Mouse (Mus musculus) gastrocnemius, adult 18-20 months (tissue): Measurements from ENCODE around the gene Pcbp2. TPM values are rescaled to one million over a fixed set of nuclear protein-coding genes. Genes with fewer than 3 reads are reported as not detected.

Experiments
- DNase-seq: peaks from one replicate; pipeline ENCODE4 v3.0.0; 2021; ENCODE audit warnings: low spot score
- long read RNA-seq, 2 experiments: library from polyadenylated mRNA; stranded (forward); transcript quantifications; one replicate each; pipeline ENCODE4 v2.0.0; 2021
- total RNA-seq, 2 experiments: library from RNA; stranded (reverse); gene quantifications; 2 replicates each; pipeline ENCODE4 v1.2.3; 2021

Gene Pcbp2
- 100 to 1,000 TPM; 403 to 410 TPM for total RNA-seq
- long read RNA-seq, experiment 1, partial matches to known transcripts: 12 of 50 reads
- long read RNA-seq, experiment 1, other reads (novel, unspliced or antisense): 35 of 50 reads
- long read RNA-seq, experiment 2, partial matches to known transcripts: 11 of 52 reads
- long read RNA-seq, experiment 2, other reads (novel, unspliced or antisense): 37 of 52 reads

- DNase-seq: peak; percentile 96
These were observed at the start of gene Pcbp2 for GRCm38 (mm10) chr15:102470183-102470604. TSS of gene Pcbp2 (plus strand) at chr15:102470539.

- no peak for DNase-seq
These were observed 49.4 kb upstream of the Pcbp2 start for GRCm38 (mm10) chr15:102420986-102421385.

DNA sequence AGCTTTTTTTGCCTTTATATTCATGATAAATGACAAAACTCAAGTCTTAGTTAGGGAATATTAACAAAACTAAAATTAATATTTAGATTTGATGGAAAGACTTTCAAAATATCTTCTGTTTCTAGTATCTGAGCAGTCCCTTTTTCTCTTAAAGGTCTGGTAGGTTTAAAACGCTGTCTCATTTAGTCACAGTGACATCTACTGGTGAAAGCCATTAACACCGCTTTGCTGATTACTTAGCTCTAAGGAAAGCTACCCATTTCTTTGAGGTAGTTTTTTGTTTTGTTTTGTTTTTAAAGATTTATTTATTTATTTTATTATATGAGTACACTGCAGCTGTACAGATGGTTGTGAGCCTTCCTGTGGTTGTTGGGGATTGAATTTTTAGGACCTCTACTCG lies 48.9 kb upstream of the Pcbp2 start:
- DNase-seq: peak; percentile 64

- no peak for DNase-seq
These were observed 46.6 kb upstream of the Pcbp2 start for GRCm38 (mm10) chr15:102423602-102424240.

- DNase-seq: no peak
These were observed 45.7 kb upstream of the Pcbp2 start for GRCm38 (mm10) chr15:102424657-102425056.

- DNase-seq: no peak
These were observed 43.4 kb upstream of the Pcbp2 start for GRCm38 (mm10) chr15:102426963-102427362.

DNA sequence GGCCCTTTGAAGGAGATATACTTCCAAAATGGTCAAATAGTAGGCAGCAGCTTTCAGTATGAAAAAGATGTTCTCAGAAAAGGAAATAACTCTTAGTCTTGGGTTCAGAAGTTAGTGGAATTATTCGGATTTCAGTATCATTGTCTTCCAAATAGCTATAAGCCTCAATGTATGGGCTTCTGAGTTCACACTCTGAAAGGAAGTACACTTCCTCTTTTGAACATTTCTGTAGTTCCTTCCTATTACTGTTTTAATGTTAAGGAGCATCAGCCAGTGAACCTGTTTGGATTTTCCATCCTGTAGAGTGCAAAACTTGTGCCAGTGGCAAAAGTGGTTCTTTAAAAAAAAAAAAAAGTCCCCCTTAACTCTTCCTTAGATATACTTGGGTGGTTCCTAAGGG lies 38.3 kb upstream of the Pcbp2 start:
- no peak for DNase-seq

DNA sequence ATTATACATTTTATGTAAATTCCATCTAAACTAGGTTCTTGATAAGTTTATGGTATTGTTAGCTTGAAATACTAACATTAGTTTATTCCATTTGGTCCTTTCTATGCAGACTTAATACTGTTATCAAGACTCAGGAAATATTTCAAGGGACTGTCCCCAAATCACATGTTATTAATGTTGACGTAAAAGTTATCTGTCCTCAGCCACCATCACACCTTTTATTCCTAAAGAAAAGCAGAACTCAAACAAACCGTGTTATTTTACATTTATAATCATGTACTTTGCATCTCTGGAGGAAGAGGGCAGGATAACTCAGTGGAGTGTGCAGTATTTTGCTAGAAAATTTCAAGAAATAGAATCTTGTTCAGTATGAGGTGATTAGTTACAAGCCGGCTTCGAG lies 37.2 kb upstream of the Pcbp2 start:
- no peak for DNase-seq

- peak; percentile 89 for DNase-seq
These were observed 27.8 kb upstream of the Pcbp2 start for GRCm38 (mm10) chr15:102442490-102442889.

DNA sequence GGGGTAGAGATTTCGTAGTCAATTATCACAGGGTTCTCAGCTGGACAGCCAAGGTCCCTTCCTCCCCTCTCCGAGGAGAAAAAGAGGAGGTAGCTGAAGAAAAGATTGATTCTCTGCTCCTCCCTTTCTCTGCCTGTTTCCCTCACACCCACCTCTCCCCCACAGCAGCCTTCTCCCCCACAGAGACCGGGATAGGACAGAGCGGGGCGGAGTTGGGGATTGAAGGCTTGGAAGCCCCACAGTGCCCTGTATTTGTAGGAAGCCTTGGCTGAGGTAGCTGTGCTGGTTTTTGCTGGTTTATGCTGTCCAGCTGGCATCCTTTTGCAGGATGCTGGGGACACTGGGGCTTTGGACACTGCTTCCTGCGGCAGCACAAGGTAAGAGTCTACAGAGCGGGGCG lies 25.2 kb upstream of the Pcbp2 start, which contains the start of gene Amhr2:
Gene Amhr2 (plus strand): TSS at position 222 of the 400 bp plus-strand sequence.
- no peak for DNase-seq

DNA sequence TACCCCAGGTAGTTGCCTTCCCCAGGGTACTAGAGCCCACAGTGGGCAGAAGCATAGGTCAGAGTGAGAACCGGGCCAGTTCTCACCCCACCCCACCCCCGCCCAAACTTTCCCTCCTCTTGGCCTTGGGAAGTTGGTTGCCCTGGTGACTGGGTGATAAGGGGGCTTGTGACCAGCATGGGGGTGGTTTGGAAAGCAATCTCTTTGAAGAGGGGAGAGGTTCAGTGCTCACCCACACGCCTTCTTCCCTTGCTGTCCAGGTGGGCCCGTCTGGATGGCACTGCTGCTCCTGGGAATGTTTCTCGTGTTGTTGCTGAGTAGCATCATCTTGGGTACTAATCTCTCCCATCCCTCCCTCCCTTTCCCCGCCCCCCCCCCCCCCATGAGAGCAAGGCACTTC lies 23.9 kb upstream of the Pcbp2 start:
- no peak for DNase-seq

- DNase-seq: no peak
These were observed 21.0 kb upstream of the Pcbp2 start for GRCm38 (mm10) chr15:102449366-102449765.

DNA sequence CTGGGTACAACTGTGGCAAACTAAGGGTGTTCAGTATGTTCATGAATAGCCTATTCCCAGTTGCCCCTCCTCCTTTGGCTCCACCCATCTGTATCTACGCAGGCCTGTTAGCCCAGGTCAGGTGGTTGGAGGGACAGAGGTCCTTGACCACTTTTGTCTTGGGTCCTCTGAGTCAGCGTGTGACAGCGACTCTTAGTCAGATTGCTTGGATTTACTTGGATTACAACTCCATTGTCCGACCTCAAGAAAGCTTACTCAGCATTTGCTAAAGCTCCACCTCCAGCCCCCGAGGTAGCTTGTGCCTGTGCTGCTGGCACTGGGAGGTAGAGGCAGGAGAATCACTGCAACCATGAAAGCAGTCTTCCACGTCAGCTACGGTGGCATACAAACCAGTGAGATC lies 19.4 kb upstream of the Pcbp2 start:
- no peak for DNase-seq

- DNase-seq: peak; percentile 71
These were observed 18.5 kb upstream of the Pcbp2 start for GRCm38 (mm10) chr15:102451666-102452430.

DNA sequence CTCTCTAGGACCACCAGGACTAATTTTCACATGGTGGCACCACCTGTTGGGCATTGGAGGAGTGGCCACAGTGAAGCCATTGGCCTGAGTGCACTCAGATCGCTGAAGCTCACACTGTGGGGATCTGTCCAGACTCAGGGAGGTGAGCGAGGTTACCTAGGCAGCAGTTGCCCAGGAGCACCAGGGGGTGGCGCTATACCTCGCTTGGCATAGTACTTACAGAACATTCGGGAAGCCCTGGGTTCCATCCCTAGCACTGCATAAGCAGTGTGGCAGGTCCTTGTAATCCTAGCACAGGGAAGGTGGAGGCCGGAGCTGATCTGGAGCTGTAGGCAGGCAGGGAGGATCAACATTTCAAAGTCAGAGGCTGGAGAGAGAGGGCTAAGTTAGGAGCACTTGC lies 14.3 kb upstream of the Pcbp2 start:
- DNase-seq: no peak

DNA sequence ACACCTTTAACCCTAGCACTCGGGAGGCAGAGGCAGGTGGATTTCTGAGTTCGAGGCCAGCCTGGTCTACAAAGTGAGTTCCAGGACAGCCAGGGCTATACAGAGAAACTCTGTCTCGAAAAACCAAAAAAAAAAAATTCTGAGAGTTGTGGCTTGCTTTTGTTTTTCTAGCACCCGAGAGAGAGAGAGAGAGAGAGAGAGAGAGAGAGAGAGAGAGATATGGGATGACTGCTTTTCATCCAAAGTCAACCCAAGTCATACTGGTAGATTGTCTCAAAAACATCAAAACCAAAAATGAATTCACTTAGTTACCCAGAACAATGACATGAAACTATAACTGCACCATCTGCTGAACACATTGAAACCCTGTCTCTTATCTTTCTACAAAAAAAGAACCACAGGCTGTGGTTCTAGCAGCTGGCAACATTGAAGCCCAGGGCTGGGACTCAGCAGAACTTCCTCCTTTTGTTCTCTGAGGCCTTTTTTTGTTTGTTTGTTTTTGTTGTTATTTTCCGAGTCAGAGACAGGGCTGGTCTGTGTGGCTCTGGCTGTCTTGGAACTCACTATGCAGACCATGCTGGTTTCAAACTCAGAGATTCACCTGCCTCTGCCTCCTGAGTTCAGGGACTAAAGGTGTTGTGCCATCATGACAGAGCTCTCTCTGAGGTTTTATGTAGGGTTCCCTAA lies 12.1 kb upstream of the Pcbp2 start:
- DNase-seq: no peak

DNA sequence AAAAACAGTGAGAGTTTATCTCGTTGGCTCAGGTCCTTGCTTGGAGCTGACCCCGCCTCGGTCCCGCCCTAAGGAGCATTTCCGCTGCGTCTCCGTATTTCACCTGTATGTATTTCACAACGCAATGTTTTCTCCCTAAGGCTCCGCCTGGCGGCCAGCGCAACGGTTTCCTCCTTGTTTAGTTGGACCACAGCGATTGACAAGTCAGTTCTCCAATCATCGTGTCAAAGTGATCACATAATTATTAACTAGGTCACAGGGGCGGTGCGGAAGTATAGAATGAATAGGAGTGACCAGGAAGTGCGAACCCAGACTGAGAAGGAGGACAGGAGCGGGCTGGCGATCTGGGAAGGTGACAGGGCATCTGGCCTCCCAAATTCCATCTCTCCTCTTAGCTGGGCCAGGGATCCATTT lies 11.4 kb upstream of the Pcbp2 start, which contains the start of gene Prr13:
Gene Prr13 (plus strand): TSS at position 125 of the 414 bp plus-strand sequence.
- peak; percentile 93 for DNase-seq

GRCm38 (mm10) chr15:102459381-102459780 lies 11.0 kb upstream of the Pcbp2 start:
- DNase-seq: no peak

- no peak for DNase-seq
These were observed 10.5 kb upstream of the Pcbp2 start for GRCm38 (mm10) chr15:102459847-102460246.

GRCm38 (mm10) chr15:102460409-102460808 lies 9.9 kb upstream of the Pcbp2 start:
- no peak for DNase-seq

GRCm38 (mm10) chr15:102460971-102461370 lies 9.4 kb upstream of the Pcbp2 start:
- DNase-seq: no peak
